Mouse (Mus musculus) erythroblast, adult 5-6 weeks (primary cell): ENCODE measurements around the gene Cacna1h. TPM values are rescaled to one million over a fixed set of nuclear protein-coding genes. Genes with fewer than 3 reads are reported as not detected.

Source experiments
- ATAC-seq: replicated peaks from 2 replicates; pipeline ENCODE4 v1.8.0; 2016; ENCODE audit warnings: moderate number of reproducible peaks, mild to moderate bottlenecking, moderate TSS enrichment, inconsistent platforms; ENCODE audit not compliant: poor library complexity, low FRiP score, severe bottlenecking
- total RNA-seq, 2 experiments: library from RNA; stranded (forward) in 1 of 2; stranded (reverse) in 1 of 2; fragments of 150-400 nt in 1 of 2; fragments of 200-764, 138-1000 nt in 1 of 2; gene quantifications; 2 replicates each; pipeline versions ENCODE4 v1.2.3 to v1.2.4; 2015 to 2017; ENCODE audit warnings: low replicate concordance in 2 of 2

Cacna1h gene
- total RNA-seq (2015; ENCODE audit: low replicate concordance) (0.21 TPM in 1 of 2 replicates, not detected in the other), total RNA-seq (2017; ENCODE audit: low replicate concordance) (under 0.01 and 0.43 TPM in 2 replicates)

DNA sequence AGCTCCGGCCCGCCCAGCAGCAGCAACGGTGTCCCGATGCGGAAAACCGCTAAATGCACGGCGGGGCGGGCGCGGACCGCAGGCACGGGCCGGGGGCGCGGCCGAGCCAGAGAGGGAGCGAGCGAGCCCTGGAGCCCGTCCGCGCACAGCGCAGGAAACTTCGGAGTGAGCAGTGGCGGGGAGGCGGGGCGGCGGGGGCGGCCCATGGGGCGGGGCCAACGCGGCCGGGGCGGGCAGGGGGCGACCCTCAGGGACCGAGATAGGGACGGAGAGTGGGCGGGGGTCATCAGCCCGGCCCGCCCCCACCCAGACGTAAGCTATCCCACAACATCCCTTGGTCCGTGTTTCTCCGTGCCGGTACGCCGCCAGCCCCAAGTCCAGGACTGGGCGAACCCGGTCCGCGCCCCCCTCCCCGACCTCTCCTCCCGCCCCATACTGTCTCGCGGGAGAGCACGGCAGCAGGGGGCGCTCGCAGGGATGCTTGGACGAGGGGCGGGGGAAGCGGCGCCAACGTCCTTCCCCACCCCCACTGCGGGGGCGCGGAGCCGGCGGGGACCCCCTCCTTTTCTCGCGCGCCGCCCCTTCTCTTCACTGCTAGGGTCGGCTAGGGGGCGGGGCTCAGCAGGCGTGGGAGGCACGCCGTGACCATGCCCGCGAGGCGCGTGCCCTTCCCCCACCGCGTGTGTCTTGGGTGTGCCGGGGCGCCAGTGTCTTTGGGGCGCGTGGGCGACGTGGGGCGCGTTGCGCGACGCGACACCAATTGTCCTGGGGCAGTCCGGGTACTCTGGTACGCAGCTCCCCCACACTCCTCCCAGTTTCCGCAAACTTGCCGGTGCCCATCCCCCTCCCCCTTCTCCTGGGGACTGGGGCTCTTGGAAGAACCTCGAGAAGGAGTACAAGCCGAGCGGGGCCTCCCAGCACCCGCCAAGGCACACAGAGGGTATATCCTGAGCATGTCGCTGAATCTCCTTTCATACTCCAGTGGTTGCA is at the start of gene Cacna1h:
TSS of gene Cacna1h (minus strand) at position 167 of the 990 bp plus-strand sequence.
- no peak for ATAC-seq

DNA sequence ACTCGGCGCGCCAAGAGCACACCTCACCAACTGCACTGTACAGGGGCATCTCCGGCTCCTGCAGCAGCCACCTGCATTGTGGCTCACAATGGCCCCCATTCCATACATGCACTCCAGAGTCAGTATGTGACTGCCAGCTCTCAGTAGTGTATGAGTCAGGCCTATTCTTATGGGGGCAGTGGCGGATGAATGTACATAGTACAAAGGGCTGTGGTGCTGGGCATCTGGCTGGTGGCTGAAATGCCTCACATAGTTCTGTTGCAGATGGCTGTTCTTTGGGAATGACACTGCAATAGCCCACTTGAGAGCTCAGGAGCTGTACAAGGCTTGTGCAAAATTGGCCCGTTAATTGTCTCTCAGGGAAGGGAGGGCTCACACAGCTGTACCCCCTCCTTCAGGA is 48.5 kb upstream of the Cacna1h start:
- ATAC-seq, result no peak

DNA sequence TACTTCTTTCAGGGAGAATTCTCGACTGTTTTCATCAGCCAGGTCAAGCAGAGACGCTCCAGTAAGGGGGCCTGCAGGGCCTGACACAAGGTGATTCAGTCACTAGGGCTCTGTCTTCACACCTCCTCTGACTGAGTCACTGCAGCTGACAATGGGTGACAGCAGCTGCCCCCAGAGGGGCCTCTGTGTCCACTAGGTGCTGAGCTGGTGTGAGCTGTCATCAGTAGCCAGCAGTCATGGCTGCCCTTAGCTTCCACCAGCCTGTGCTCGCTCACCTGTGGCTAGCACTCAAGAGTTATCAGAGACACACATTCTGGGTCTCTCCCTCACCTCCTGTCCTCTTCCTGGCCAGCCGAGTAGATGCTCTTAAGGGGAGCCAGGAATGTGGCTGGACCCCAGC is 47.2 kb upstream of the Cacna1h start:
- no peak for ATAC-seq

DNA sequence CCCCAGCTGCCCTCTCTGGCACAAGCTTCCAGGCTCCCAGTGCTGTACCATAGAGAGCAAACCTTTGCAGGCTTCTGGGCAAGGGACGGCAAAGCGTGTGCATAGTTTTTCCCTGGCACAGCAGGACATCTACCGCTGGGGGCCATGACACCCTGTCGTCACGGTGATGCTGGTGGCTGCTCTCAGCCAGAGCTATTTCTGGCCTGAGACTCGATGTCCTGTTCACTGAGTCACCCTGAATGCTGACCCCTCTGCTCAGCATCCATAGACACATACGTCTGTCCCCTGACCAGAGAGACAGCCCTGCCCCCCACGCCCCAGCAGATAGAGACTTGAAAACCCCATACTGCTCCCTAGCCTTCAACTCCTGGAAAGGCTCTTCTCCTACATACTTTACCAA is 46.6 kb upstream of the Cacna1h start:
- ATAC-seq, result no peak

DNA sequence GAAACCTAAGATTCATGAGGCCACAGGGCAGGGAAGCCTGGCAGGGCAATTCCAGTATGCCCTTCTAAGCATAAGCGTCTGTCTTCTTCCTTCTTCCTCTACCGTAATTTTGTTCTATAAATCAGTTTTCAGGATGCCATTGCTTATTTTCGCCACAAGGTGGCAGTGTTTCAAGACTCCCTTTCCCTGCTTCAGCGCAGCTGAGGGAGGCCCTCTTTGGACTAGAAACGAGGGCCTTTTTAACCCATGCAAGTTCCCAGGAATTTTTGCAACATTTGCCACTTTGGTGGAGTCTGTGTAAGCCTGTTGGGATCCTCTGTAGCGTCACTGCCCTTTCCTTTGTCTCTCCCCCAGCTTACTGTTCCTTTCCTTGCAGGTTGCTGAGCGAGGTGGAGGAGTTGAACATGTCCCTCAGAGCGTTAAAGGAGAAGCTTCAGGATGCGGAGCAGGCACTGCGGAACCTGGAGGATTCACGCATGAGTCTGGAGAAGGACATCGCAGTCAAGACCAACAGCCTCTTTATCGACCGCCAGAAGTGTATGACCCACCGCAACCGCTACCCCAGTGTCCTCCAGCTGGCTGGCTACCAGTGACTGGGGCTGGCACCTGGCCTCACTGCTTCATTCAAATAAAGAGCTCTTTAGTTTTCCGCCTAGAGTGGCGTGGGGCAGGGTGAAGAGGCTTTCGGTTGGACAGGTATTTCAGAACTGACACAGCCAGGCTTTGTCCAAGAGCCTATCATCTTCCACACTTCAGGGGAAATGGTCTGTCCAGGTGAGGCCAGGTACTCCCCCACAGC is 42.6 kb upstream of the Cacna1h start:
- ATAC-seq, result no peak

DNA sequence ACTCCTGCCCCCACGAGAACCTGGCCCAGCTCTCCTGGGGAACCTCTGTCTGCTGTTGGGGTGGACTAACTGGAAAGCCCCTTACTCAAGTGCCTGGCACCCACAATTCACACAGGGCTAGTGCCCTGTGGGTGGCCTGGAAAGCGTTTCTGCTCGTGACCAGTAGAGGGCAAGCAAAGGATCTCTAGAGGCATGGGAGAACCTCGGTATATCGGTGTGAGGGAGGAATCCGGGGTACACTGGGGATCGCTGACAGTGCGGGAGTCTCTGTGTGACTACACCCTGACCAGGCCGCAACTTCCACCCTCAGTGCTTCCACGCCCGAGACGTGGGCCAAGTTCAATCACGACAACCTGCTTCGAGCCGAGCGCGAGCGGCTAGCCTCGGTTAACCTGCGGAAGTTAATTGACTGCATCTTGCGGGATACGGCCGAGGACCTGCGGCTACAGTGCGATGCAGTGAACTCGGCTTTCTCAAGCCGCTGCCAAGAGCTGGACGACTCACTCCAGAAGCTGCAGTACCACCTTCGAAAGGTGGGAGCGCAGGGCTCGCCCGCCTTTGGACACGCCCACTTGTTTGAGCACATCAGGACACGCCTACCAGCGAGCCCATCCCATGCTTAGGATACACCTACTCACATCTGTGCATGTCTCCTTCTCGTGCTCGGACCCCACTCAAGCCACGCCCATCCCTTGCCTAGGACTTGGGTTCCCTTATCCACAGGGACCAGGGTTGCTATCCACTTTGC is 40.9 kb upstream of the Cacna1h start:
- ATAC-seq, result peak; percentile 59

DNA sequence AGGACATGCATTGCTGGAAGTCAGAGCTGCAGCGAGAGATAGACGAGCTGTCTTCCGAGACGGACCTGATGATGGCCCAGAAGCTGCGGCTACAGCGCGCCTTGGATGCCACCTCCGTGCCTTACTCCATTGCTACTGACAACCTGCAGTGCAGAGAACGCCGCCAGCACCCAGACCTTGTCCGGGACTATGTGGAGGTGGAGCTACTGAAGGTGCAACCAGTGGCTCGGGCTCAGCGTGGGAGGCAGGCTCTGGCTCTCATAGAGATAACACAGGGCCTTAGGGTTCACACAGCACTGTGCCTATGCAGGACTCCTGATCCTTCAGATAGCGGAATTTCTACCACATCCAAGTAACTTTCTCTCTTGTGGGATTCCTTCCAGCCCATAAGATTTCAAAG is 38.5 kb upstream of the Cacna1h start:
- ATAC-seq, result no peak

DNA sequence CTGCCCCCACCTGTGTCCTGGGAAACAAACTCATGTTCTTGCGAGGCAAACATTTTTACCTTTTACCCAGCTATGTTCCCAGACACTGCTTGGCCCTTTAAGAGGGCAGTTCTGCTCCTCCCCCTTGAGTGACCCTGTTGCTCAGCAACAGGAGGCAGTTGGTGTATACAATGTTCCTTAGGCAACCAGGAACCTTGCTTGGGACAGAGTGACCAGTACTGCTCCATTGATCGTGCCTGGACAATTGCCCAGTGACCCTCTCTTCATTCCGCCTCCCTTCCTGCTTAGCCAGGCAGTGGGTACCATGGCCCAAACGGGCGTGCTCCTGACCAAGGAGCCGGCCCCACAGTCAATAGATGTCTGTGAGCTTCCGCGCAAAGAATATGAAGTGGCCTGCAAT is 37.8 kb upstream of the Cacna1h start:
- ATAC-seq, result no peak

DNA sequence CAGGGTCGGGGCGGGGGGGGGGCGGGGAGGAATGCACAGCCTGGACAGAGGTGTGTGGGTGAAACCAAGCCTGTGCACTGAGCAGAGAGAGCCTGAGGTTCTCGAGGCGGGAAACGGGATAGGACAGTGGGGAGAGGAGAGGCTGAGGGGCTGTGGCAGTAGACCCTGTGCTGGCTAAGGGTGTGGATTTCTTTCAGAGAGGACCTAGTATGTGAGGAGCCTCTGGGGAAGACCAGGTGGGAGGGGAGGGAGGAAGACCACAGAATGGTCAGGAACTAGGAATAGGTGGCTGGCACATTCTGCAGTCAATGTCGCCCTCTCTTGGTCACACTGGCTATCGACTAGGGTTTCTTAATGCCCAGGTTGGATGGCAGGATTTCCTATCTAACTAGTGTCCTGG is 36.2 kb upstream of the Cacna1h start:
- no peak for ATAC-seq

DNA sequence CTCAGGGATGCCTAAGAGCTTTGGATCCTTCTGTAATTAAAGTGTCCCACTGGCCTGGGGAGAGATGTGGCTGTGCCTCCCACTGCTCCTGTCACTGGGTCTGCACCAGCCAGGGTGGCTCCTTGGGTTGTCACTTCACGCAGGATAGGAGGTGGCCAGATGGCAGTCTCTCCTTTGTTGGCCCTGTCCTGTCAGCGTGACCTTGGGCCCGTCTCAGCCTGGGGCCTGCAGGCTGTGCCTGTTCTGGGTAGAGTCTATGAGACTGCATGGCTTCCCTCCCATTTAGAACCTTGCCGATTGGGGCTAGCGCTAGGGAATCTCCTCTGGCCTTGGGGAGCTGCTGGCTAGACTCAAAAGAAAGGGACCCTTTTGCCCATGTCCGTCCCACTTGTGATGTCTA is 34.7 kb upstream of the Cacna1h start:
- ATAC-seq, result no peak

DNA sequence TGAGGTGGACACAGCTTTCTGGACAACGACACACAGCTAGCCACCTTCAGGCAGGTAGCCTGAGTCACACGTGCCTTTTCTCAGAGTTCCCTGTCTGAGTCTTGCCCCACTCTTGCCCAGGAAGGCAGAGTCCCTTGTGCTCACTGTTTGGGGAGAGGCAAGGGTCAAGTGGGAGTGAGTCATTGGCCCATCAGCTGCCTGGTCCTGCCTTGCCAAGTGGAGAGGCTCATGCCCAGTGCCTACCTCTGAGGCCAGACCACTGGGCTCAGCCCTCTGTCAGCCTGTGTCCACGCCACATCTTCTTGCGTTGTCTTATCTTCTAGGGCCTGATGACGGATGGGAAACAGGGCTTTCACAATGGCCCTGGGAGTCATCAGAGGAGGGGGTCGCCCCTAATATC is 34.2 kb upstream of the Cacna1h start:
- ATAC-seq, result no peak

DNA sequence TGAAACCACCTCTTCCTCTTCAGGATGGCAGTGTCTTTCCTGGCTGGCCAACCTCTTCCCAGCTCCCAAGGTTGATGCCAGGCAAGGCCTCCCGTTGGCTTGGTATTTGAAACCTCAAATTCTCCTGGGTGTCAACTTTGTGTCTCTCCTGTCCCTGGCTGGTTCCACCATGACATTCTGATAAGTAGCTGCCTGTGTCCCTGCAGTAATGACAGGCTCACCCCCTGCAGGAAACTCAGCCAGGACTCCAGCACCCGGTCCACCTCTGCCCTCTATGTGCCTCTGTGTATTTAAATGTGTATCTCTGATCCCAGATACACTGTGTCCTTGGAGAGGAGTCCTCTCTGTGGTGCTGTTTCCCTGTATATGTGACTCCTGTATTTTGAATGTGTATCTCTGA is 32.7 kb upstream of the Cacna1h start:
- no peak for ATAC-seq

DNA sequence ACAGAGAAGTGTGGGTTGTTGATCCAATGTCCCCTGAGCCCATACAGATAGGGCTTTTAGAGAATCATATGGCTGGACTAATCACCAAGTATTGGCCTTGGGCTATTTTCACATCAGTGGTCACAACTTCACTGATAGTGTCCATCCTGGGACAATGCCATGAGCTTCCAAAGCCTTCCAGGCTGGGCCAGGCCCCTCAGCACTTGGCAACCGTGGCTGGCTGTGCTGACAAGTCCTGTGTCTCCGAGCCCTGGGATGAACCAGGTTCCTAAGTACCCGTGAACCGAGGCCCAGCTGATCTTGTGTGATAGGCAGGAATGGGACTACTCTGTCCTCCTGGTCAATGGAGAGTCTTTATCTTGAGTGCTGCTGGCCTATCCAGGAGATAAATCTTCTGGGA is 30.5 kb upstream of the Cacna1h start:
- ATAC-seq, result no peak

DNA sequence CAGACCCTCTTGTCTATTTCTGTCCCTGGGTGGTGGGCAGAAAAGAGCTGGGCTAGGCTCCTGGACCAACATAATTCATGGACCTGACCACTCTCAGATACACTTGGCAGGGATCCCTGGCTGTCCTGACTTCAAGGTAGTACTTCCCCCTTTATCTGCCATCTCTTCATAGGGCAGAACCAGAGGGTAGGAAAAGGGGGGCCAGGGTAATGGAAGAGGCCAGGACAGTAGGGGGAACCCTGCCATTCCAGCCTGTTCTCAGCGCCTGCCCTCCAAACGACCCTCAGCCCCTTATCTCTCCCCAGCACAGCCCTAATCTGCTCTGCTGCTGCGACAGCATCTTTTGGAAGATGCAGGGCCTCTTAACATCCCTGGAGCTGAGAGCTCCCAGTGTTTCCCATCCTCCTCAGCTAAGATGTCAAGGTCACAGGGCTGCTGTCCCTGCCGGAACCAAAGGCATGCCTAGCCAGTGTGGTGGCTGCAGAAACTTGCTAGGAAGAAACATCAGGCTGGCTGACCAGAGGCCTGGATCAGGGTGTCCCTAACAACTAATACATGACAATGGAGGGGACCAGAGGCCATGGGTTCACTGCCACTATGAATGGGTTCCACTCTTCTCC is 29.9 kb upstream of the Cacna1h start:
- ATAC-seq, result no peak

DNA sequence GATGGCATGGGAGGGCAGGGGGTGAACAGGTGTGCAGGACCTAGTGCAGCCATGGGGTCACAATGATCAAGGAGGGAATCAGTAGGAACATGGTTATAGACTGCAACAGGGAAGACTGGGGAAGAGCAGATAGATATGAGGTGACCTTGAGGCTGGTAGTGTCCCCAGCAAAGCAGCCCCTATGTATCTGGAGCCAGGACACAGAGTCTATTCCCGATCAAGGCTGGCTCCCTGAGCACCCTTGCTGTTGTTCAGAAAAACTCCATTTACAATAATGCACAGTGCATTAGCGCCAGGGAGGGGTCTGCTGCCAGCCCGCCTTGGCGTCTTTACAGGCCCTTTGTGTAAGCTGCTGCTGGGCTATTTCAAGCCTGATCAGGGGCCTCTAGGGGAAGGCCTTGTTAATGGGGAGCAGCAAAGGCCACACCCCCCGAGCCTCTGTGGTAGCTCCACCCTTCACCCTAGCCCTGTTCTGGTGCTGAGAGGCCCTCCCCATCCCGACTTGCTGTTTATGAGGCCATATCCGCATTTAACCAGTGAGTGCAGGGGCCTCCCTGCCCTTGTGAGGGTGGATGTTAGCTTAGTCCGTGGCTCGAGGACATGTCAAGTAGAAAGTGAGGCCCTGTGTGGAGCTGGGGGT is 28.8 kb upstream of the Cacna1h start:
- no peak for ATAC-seq

DNA sequence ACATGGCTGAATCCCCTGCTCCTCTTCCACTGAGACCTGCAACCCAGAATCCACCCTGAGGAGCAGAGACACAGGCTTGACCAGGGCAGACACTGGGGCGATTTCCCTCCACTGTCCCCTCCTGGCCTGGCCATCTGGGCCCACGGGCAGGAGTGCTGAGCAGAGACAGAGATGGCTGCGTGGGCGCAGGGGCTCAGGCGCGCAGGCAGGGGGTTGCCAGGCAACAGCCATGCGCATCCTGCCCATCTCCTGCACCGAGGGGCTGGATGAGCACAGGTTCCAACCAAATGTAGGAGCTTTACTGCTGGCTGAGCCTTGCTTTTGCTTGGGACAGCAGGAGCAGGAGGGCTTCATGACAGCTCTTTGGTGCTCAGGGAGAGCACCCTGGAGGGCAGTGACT is 23.0 kb upstream of the Cacna1h start:
- ATAC-seq, result no peak

DNA sequence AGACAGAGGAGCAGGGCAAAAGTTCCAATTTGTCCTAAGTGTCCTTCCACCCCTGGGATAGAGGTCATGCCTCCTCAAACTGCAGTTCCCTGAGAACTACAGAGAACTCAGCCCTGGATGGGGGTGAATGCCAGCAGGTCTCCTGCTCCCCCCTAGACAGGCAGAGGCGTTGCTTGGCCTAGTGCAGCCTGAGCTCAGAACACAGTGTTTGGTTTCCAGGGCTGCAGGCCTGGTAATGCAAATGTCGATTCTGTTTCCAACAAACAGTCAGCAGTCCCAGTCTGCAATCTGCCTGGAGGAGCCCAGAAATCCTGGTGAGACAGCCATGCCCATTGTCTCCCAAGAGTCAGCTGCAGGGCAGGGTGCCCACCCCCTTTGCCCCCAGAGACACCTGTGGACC is 20.7 kb upstream of the Cacna1h start, which contains the start of gene Tekt4:
TSS of gene Tekt4 (plus strand) at position 344 of the 400 bp plus-strand sequence.
- no peak for ATAC-seq

DNA sequence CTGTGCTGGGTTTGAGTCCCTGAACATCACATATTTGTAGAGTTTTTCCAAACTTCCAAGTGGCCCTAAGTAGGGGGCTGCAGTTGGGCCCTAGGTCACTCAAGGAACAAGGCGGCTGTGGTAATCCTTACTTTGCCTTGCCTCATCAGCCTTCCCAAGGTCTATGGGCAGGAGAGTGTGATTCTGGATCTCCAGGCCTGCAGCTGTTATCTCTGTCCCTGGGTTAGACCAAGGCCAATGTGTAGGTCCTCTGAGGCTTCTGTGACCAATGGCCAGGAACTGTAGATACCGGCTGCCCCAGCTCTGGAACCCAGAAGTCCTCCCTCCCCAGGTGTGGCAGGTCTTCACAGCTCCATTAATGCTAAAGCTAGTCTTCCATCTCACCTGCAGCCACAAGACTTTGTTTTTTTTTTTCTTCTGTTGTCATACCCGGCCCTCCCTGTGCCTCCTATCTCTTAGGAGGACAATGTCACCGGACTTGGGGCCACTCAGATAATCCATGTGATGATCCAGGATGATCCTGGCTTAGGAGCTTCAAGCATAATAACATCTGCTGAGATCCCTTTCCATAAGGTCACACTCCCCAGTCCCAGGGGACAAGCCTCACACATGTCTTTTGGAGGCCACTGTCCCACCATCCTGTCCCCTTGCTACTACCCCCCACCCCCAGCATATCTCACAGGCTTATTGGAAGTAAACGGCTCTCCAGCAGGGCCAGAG is 18.8 kb upstream of the Cacna1h start:
- no peak for ATAC-seq
